Mouse (Mus musculus) liver, embryonic 13.5 days (tissue): ENCODE measurements at regions not wholly inside any gene's neighbourhood (a gene's known extent, or its start where the extent isn't known, plus 50 kb on each side); places are given as distances from the start of the nearest gene placed in this dataset.

Experiments used
- ATAC-seq: fragments of 200-750 bp; cut with Nextera tagmentation; 2 replicates; pipeline ENCODE4 v1.8.0; 2017; ENCODE audit warnings: low read depth, mild to moderate bottlenecking, moderate number of reproducible peaks, moderate library complexity
- DNase-seq: peaks from one replicate; pipeline ENCODE4 v3.0.0; 2022
- H3K27ac ChIP-seq: fragments of 300-500 bp; sonication (generic); 2 replicates; pipeline ENCODE4 v1.5.1; 2015; ENCODE audit warnings: moderate library complexity, mild to moderate bottlenecking, inconsistent platforms
- H3K27me3 ChIP-seq: fragments of 300-500 bp; sonication (generic); 2 replicates; pipeline ENCODE4 v1.6.1; 2015; ENCODE audit warnings: mild to moderate bottlenecking, inconsistent platforms
- H3K36me3 ChIP-seq: fragments of 300-500 bp; sonication (generic); 2 replicates; pipeline ENCODE4 v1.6.1; 2015; ENCODE audit warnings: mild to moderate bottlenecking, inconsistent platforms
- H3K4me1 ChIP-seq: fragments of 300-500 bp; sonication (generic); replicated peaks from 2 replicates; pipeline ENCODE4 v1.6.1; 2015; ENCODE audit warnings: inconsistent platforms
- H3K4me2 ChIP-seq: fragments of 300-500 bp; sonication (generic); 2 replicates; pipeline ENCODE4 v1.6.1; 2015; ENCODE audit warnings: inconsistent platforms, mild to moderate bottlenecking, moderate library complexity
- H3K4me3 ChIP-seq: fragments of 300-500 bp; sonication (generic); replicated peaks from 2 replicates; pipeline ENCODE4 v1.5.1; 2015; ENCODE audit warnings: mild to moderate bottlenecking, inconsistent platforms
- H3K9ac ChIP-seq: fragments of 300-500 bp; sonication (generic); 2 replicates; pipeline ENCODE4 v1.6.1; 2015; ENCODE audit warnings: mild to moderate bottlenecking, inconsistent platforms
- H3K9me3 ChIP-seq: fragments of 300-500 bp; sonication (generic); replicated peaks from 2 replicates; pipeline ENCODE4 v1.6.1; 2016; ENCODE audit warnings: inconsistent platforms
- WGBS: fragments of 180-500 bp; shearing (Covaris S2); methylation state at CpG from one replicate; pipeline ENCODE4 v1.1.7; 2015; ENCODE audit not compliant: insufficient replicate concordance; 5-methylcytosine and 5-hydroxymethylcytosine counted together

DNA sequence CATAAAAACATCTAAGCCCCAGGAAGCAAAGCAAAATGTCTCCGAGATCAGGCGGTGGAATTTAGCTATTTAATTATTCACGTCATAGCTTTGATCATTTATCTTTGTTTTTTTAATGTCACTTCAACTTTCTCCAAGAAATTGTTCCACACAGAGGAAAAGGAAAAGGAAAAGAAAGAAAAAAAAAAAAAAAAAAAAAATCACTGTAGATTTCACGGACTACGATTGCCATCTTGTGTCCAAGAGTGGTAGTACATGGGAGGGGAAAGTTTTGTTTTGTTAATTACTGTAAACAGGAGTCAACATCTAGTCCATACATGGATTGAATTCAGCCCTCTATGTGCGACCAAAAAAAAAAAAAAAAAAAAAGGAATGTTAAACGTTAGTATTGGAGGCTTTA lies 114.4 kb upstream of the Usp25 start:
- H3K27me3 ChIP-seq = no peaks in the 10 kb centered on the region
- 20% methylated on average over 7 of the region's 7 CpGs for WGBS
- no peak overlapping the region for H3K27ac ChIP-seq
- ATAC-seq = no peak
- H3K4me2 ChIP-seq = no peak overlapping the region
- H3K4me3 ChIP-seq = no peak overlapping the region
- H3K36me3 ChIP-seq = no peaks in the 10 kb centered on the region
- no peaks in the 10 kb centered on the region for H3K9me3 ChIP-seq
- no peak for DNase-seq
- no peak overlapping the region for H3K9ac ChIP-seq
- no peaks in the 10 kb centered on the region for H3K4me1 ChIP-seq

DNA sequence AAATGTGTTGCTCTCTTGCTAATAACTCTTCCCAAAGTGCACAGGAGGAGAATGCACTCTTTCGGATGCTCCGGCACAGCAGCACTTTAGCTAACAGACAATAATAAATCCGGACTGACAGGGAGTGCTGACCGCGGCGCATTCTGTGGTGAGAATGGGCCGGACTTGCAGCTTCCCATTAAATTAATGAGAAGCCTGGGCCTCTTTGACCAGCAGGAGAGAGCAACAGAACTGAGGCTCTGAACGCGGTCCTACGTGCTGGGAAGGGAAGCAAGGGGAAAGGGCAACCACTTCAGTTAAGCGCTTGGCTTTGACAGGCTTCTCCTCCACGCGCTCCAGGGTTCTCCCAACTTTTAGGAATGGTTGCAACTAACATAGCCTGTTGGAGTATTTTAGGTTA lies 117.2 kb upstream of the Usp25 start:
- no peaks in the 10 kb centered on the region for H3K27me3 ChIP-seq
- no peaks in the 10 kb centered on the region for H3K4me1 ChIP-seq
- 52% methylated on average over 13 of the region's 13 CpGs for WGBS
- no peak overlapping the region for H3K4me2 ChIP-seq
- H3K9ac ChIP-seq = no peak overlapping the region
- no peak overlapping the region for H3K4me3 ChIP-seq
- no peaks in the 10 kb centered on the region for H3K36me3 ChIP-seq
- DNase-seq (no peak), ATAC-seq (no peak)
- no peaks in the 10 kb centered on the region for H3K9me3 ChIP-seq
- no peak overlapping the region for H3K27ac ChIP-seq

DNA sequence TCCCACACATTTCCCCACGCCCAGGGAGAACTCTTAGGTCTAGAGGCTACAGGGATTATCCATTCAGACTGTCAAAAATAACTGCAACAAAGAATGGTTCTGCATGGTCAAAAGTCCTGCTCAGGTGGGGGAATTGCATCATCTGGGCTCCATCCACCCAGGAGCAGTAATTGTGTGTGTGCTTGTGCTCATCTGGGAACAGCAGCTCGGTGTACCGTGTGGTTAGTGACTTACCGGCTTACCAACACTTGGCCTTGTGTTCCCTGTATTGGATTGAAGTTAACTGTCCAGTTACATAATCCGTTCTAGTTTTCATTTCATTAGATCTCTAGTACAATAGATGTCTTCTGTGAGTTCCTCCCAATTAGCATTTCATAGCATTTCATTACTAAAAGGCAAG lies 117.7 kb upstream of the Usp25 start:
- no peak overlapping the region for H3K27ac ChIP-seq
- ATAC-seq (no peak), DNase-seq (no peak)
- no peak overlapping the region for H3K4me2 ChIP-seq
- H3K9ac ChIP-seq = no peak overlapping the region
- H3K27me3 ChIP-seq = no peaks in the 10 kb centered on the region
- H3K9me3 ChIP-seq = no peaks in the 10 kb centered on the region
- H3K36me3 ChIP-seq = no peaks in the 10 kb centered on the region
- no peak overlapping the region for H3K4me3 ChIP-seq
- WGBS = 65% methylated on average over 5 of the region's 5 CpGs
- H3K4me1 ChIP-seq = no peaks in the 10 kb centered on the region

DNA sequence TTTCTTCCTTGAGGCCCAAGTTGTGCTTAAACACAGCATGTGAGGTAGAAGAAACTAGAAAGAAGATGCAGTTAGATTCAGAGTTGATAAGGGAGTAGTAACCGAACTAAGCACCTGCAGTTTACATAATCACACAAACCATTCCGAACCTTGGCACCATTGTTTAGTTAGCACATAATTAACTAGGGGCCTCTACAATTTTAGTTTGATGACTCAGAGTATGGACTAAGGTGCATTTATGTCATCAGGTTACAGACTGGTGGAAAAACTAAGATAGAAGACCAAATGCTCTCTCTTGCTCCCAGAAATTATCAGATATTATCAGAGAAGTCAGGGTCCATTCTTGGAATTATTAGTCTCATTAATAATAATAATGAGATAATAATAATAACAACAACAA lies 134.9 kb upstream of the Usp25 start:
- Histone ChIP-seq H3K9ac (no peak overlapping the region), H3K36me3 (no peaks in the 10 kb centered on the region), H3K4me3 (no peak overlapping the region), H3K27me3 (no peaks in the 10 kb centered on the region), H3K4me1 (no peaks in the 10 kb centered on the region), H3K9me3 (no peaks in the 10 kb centered on the region), H3K27ac (no peak overlapping the region), H3K4me2 (no peak overlapping the region)
- no peak for DNase-seq
- no peak for ATAC-seq
- 62% methylated on average over 2 of the region's 2 CpGs for WGBS

- WGBS = 83% methylated on average over 3 of the region's 3 CpGs
- no peaks in the 10 kb centered on the region for H3K4me1 ChIP-seq
- ATAC-seq = no peak
Measured at GRCm38 (mm10) chr16:76875397-76876018, 138.0 kb upstream of the Usp25 start.

DNA sequence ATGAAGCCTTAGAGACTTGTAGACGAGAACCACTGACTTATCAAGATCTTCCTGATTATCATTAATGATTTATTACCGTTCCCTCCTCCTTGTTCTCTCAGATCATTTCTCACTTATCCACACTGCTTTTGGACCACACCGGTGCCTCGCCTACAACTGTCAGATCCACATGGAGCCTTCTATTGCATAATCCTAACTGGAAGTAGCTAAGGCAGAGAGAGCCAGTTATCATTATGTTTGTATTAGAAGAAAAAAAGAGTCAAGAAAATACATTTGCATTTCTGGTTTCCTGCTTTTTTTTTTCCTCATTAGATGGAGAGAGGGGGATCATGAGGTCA lies 147.1 kb upstream of the Usp25 start:
- no peaks in the 10 kb centered on the region for H3K27me3 ChIP-seq
- H3K4me1 ChIP-seq = no peaks in the 10 kb centered on the region
- ATAC-seq (no peak), DNase-seq (no peak)
- H3K36me3 ChIP-seq = no peaks in the 10 kb centered on the region
- H3K9ac ChIP-seq = no peak overlapping the region
- 46% methylated on average over 4 of the region's 4 CpGs for WGBS
- H3K9me3 ChIP-seq = no peaks in the 10 kb centered on the region
- H3K27ac ChIP-seq = no peak overlapping the region
- no peak overlapping the region for H3K4me2 ChIP-seq
- H3K4me3 ChIP-seq = no peak overlapping the region

More at GRCm38 (mm10) chr16:76875397-76876018, 138.0 kb upstream of the Usp25 start:
- H3K27ac ChIP-seq = no peak overlapping the region
- H3K36me3 ChIP-seq = no peaks in the 10 kb centered on the region
- H3K4me2 ChIP-seq = no peak overlapping the region
- no peak overlapping the region for H3K9ac ChIP-seq
- H3K27me3 ChIP-seq = no peaks in the 10 kb centered on the region
- DNase-seq = no peak
- H3K9me3 ChIP-seq = no peaks in the 10 kb centered on the region
- H3K4me3 ChIP-seq = no peak overlapping the region

DNA sequence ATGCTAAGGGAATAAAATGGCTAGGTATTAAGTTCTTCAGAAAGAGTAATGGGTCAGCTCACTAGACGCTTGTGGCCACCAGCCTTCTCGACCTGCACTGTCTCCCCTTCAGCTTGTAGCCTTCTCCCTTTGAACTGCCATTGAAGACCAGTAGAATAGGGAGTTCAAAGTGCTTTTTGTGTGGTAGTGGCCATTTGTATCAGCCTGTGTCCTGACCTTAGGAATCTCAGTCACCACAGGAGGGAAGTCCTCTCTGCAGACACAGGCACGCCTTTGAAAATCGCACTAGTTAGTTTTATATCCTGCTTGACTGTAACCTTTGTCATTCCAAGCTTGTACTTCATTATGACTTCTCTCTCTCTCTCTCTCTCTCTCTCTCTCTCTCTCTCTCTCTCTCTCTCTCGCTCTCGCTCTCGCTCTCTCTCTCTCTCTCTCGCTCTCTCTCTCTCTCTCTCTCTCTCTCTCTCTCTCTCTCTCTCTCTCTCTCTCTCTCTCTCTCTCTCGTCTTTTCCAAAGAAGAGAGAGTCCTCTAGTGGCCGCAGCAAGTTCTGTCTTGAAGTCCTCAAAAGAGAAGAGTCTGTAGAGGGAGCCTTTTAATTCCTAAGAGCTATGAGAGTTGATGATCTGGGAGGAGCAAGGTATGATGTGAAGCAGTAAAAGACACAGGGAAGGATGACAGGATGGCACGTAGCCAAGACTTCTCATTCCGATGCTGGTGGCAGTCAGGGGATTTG lies 147.6 kb upstream of the Usp25 start:
- Histone ChIP-seq H3K4me2 (no peak overlapping the region), H3K4me3 (no peak overlapping the region), H3K9me3 (no peaks in the 10 kb centered on the region), H3K36me3 (no peaks in the 10 kb centered on the region), H3K27me3 (no peaks in the 10 kb centered on the region), H3K27ac (no peak overlapping the region), H3K9ac (no peak overlapping the region), H3K4me1 (no peaks in the 10 kb centered on the region)
- DNase-seq (no peak), ATAC-seq (no peak)
- WGBS = 38% methylated on average over 7 of the region's 12 CpGs

DNA sequence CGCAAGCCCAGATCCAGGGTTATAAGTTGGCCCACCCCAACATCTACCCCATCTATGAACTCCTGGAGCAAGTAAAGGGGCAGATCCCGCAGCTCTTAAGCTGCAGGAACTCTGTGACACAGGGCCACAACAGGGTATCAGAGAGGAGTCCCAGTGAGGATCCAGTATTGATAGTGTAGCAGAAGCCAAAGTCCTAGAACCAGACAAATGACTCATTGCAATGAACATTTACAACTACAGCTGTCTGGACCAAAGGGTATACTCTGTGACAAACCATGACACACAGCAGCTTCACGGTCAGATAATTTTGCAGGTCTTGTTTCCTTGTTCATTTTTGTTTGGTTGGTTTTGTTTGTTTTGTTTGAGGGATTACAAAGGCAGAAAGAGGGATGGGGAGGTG lies 149.1 kb upstream of the Usp25 start:
- no peak overlapping the region for H3K4me2 ChIP-seq
- H3K4me1 ChIP-seq = no peaks in the 10 kb centered on the region
- 69% methylated on average over 3 of the region's 3 CpGs for WGBS
- no peak overlapping the region for H3K4me3 ChIP-seq
- no peaks in the 10 kb centered on the region for H3K27me3 ChIP-seq
- H3K9ac ChIP-seq = no peak overlapping the region
- H3K9me3 ChIP-seq = no peaks in the 10 kb centered on the region
- DNase-seq = no peak
- H3K36me3 ChIP-seq = no peaks in the 10 kb centered on the region
- ATAC-seq = no peak
- H3K27ac ChIP-seq = no peak overlapping the region

GRCm38 (mm10) chr16:76855797-76856196 lies 157.7 kb upstream of the Usp25 start:
- H3K27me3 ChIP-seq = no peaks in the 10 kb centered on the region
- no peak for ATAC-seq
- H3K4me2 ChIP-seq = no peak overlapping the region
- WGBS = 73% methylated on average over 2 of the region's 2 CpGs
- H3K4me1 ChIP-seq = no peaks in the 10 kb centered on the region
- no peak overlapping the region for H3K9ac ChIP-seq
- no peaks in the 10 kb centered on the region for H3K36me3 ChIP-seq
- H3K9me3 ChIP-seq = no peaks in the 10 kb centered on the region
- DNase-seq = no peak
- H3K4me3 ChIP-seq = no peak overlapping the region
- H3K27ac ChIP-seq = no peak overlapping the region

- no peak overlapping the region for H3K4me2 ChIP-seq
- no peak overlapping the region for H3K9ac ChIP-seq
- no peak overlapping the region for H3K4me3 ChIP-seq
- ATAC-seq = no peak
- H3K27ac ChIP-seq = no peak overlapping the region
- no peaks in the 10 kb centered on the region for H3K9me3 ChIP-seq
- WGBS = 67% methylated on average over 3 of the region's 3 CpGs
- H3K36me3 ChIP-seq = no peaks in the 10 kb centered on the region
- no peaks in the 10 kb centered on the region for H3K4me1 ChIP-seq
- DNase-seq = no peak
- H3K27me3 ChIP-seq = no peaks in the 10 kb centered on the region
Measured at GRCm38 (mm10) chr16:76851396-76851795, 162.1 kb upstream of the Usp25 start.

DNA sequence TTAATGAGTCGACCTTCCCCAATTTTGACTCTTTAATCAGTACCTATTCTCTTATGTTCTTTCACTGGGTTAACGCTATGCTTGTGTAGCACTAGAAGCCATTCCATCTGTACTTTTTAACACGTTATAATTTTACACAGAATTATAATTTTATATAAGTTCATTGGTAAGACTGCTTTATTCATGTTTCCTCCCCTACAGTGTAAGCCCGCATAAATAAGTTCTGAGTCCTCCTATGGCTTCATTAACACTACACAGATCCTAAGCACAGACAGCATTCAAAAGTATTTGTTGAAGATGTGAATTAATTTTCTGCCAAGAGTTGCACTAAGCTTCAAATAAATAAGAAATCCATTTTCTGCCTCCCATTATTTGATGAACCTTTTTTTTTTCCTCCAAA lies 176.1 kb upstream of the Usp25 start:
- WGBS = 72% methylated on average over 4 of the region's 4 CpGs
- Histone ChIP-seq H3K9me3 (no peaks in the 10 kb centered on the region), H3K4me2 (no peak overlapping the region), H3K4me3 (no peak overlapping the region), H3K36me3 (no peaks in the 10 kb centered on the region), H3K27me3 (no peaks in the 10 kb centered on the region), H3K27ac (no peak overlapping the region), H3K4me1 (no peaks in the 10 kb centered on the region), H3K9ac (no peak overlapping the region)
- DNase-seq (no peak), ATAC-seq (no peak)

GRCm38 (mm10) chr16:76830371-76830770 lies 183.1 kb upstream of the Usp25 start:
- ATAC-seq (no peak), DNase-seq (no peak)
- Histone ChIP-seq H3K27me3 (no peaks in the 10 kb centered on the region), H3K4me2 (no peak overlapping the region), H3K4me1 (no peaks in the 10 kb centered on the region), H3K4me3 (no peak overlapping the region), H3K9me3 (no peaks in the 10 kb centered on the region), H3K9ac (no peak overlapping the region), H3K27ac (no peak overlapping the region), H3K36me3 (no peaks in the 10 kb centered on the region)
- 40% methylated on average over 3 of the region's 3 CpGs for WGBS
